Mouse (Mus musculus) midbrain, embryonic 13.5 days (tissue): ENCODE results near the gene Btbd6. TPM values are rescaled to one million over a fixed set of nuclear protein-coding genes. Genes with fewer than 3 reads are reported as not detected.

Experiments used
- polyA plus RNA-seq: library from polyadenylated mRNA; unstranded; fragments of >200 nt; fragmentation: Nextera tagmentation; extraction: Ambion mirVana; gene quantifications from 2 replicates; pipeline ENCODE4 v1.2.1, GENCODE M21; 2015

Gene Btbd6
- polyA plus RNA-seq, 1 experiment from 2014 or later, result 37.8 TPM

Other genes starting within 250 kb of the Btbd6 start
- gene Pld4, start 215.8 kb upstream of the Btbd6 start, polyA plus RNA-seq, result 5.2 and 6.4 TPM in 2 replicates
- gene Ahnak2, start 173.8 kb upstream of the Btbd6 start, polyA plus RNA-seq, result 0.31 and 0.37 TPM in 2 replicates
- gene Clba1, start 167.5 kb upstream of the Btbd6 start, polyA plus RNA-seq, result 19.4 and 22.7 TPM in 2 replicates
- 82.7 and 85.0 TPM in 2 replicates for gene Cdca4, start 147.1 kb upstream of the Btbd6 start, polyA plus RNA-seq
- not detected in 2 replicates for gene Gpr132, start 108.3 kb upstream of the Btbd6 start, polyA plus RNA-seq
- gene Jag2, start 46.7 kb upstream of the Btbd6 start, polyA plus RNA-seq, result 9.4 and 10.5 TPM in 2 replicates
- 53.7 and 61.9 TPM in 2 replicates for gene Nudt14, start 34.4 kb upstream of the Btbd6 start, polyA plus RNA-seq
- 60.3 and 61.9 TPM in 2 replicates for gene Brf1, start 24.2 kb downstream of the Btbd6 start, polyA plus RNA-seq
- gene Pacs2, start 38.0 kb downstream of the Btbd6 start, polyA plus RNA-seq, result 23.8 and 26.5 TPM in 2 replicates
- 0.20 TPM in 1 of 2 replicates, not detected in the other for gene Tex22, start 98.0 kb downstream of the Btbd6 start, polyA plus RNA-seq
- gene Mta1, start 121.8 kb downstream of the Btbd6 start, polyA plus RNA-seq, result 17.2 and 17.4 TPM in 2 replicates
- 360 TPM in 2 replicates for gene Crip2, start 163.8 kb downstream of the Btbd6 start, polyA plus RNA-seq
- gene Crip1, start 169.8 kb downstream of the Btbd6 start, polyA plus RNA-seq, result 31.0 and 35.1 TPM in 2 replicates
- gene Tedc1, start 179.9 kb downstream of the Btbd6 start, polyA plus RNA-seq, result 21.3 and 21.6 TPM in 2 replicates
- gene Tmem121, start 209.4 kb downstream of the Btbd6 start, polyA plus RNA-seq, result 24.7 and 30.2 TPM in 2 replicates